Mouse (Mus musculus) layer of hippocampus, postnatal 10 days (tissue): ENCODE measurements around the gene Hells. TPM values are rescaled to one million over a fixed set of nuclear protein-coding genes. Genes with fewer than 3 reads are reported as not detected.

Source experiments
- DNase-seq, 2 experiments: peaks; one replicate each; pipeline ENCODE4 v3.0.0; 2021; ENCODE audit warnings: low spot score in 2 of 2
- long read RNA-seq: library from polyadenylated mRNA; stranded (forward); transcript quantifications from one replicate; pipeline ENCODE4 v2.0.0, GENCODE M21; 2023
- total RNA-seq, 2 experiments: library from RNA; stranded (reverse); gene quantifications; 2 replicates each; pipeline ENCODE4 v1.2.3; 2021

The Hells gene
- 1 to 10 TPM; 4.7 to 7.9 TPM for total RNA-seq
- long read RNA-seq: 0 reads

DNA sequence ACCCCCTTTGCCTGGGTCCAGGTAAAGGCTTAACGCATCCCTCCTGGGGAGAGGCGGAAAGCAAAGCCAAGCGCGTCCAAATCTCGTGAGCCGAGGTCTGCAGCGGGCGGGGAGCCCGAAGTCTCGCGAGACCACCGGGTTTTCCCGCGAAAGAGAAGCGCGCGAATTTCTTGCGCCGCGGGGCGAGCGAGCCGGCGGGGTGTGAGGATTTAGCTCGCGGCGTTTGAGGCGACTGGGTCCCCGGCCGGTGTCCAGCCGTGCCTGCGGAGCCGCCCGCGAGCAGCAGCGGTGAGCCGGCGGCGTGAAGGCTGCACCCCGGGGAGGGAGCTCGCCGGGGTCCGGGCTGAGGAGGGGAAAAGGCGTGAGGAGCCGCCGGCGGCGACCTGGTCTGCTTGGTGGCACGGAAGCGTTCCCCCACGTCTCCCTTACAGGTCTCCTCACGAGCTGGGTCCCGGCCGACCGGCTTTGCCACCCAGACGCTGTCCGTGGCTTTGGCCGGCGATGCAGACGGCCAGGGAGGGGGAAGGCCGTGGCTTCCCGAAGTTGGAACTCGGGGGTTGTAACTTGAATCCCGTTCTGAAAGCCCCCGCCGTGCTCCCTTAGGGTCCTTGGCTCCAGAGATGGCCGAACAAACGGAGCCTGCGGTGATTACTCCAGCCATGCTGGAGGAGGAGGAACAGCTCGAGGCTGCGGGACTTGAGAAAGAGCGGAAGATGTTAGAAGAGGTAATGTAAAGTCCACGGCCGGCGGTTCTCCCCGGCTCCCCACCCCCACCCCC is at the start of gene Hells:
Gene Hells (plus strand): TSS at position 128 of the 778 bp plus-strand sequence.
- DNase-seq: peak; percentile 83 to 88

DNA sequence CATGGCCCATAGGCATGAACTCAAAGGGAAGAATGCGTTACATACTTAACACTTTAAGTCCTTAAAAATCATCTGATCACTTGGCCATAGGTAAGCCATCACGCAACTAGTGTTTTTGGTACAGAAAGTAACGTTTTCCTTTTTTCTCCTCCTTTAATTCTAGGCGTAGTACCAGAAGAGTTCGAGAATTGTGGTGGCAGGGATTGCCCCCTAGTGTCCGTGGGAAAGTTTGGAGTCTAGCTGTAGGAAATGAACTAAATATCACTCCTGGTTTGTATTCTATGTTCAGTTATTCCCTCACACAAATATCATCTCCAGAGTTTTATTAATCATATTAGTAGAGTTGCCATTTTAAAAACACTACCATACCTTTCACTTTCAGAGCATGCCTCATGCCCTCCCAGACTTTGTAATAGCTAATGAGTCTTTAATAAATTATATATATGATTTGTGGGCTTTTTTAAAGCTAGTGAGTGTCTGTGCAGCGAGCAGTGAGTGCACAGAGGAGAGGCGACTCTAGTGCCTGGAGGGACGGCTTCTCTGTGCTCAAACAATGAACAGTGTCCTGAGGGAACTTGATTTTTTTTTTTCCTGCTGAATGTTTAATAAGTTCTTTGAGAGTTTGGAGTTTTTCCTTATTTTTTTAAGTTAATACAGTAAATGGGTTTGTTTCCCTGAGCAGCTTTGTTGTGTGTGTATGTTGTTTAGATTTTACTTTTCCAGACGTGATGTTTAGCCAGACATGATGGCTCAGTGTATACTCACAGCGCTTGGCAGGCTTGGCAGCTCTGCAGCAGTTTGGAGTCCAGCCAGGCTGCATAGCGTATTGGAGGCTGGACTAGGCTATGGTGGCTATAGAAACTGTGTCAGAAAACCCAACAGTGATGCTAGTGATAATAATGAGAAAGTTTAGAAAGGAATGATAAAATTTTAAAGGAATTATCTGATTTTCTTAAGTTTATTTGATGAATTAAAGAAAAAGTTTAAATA is 29.3 kb upstream of the Hells start:
- DNase-seq: peak in 1 of 2 experiments; percentile 16

DNA sequence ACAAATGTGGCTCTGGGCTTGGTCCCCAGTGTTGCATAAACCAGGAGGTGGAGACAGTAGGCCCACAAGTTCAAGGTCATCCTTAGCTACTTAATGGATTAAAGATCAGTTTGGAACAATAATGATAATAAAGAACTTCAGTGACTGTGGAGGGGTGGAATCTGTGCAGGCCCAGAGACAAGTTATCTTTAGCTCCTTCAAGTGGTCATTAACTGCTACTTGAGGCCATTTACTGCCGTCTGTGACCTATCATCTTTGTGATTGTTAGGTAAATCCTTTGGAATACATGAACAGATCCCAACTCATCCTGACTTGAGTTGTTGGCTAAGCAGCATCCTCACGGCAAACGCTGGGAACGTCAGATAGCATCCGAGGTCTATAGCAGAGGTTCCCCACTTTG is 28.2 kb upstream of the Hells start:
- DNase-seq: no peak

DNA sequence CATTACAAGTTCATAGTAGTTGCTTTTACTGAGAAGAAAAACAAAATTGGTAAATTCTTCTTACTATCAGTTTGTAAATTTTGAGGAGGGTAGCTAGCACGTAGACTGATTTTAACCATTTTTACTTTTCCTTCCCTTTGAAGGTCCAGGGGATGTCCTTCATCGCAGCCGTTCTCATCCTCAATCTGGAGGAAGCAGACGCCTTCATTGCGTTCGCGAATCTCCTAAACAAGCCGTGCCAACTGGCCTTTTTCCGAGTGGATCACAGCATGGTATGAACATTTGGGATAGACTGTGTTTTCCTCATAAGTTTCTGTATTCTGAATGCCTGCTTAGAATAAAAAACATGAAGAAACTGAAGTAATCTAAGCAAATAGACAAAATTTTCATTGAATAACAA is 16.9 kb upstream of the Hells start:
- no peak for DNase-seq

DNA sequence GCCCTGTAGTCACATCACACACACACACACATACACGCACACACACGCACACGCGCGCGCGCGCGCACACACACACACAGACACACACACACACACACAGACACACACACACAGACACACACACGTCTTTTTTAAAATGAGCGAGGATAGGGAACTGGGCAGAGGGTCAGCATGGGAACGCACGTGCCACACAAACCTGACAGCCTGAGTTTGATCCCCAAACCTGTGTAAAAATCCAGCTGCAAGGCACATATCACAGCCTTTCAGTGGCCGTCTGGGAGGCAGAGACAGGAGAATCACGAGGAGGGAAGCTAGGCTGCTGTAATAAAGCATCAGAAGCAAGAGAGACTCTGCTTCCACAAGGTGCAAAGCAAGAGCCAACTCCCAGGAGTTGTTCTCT is 15.8 kb upstream of the Hells start:
- no peak for DNase-seq

DNA sequence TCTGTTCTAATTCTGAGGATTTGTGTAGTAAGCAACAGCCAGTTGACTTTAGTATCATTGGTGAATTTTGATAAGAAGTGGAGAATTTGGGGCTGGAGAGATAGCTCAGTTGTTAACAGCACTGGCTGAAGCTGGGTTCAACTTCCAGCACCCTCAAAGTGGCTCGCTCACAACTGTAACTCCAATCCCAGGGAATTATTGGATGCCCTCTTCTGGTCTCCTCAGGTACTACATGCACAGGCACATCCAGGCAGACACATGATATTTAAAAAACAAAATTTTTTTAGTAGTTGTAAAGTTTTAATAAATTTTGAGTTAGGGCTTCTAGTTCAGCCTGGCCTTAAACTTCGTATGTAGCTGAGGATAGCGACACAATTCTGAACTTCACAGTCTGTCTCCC is 15.0 kb upstream of the Hells start:
- peak; percentile 59 to 64 for DNase-seq

DNA sequence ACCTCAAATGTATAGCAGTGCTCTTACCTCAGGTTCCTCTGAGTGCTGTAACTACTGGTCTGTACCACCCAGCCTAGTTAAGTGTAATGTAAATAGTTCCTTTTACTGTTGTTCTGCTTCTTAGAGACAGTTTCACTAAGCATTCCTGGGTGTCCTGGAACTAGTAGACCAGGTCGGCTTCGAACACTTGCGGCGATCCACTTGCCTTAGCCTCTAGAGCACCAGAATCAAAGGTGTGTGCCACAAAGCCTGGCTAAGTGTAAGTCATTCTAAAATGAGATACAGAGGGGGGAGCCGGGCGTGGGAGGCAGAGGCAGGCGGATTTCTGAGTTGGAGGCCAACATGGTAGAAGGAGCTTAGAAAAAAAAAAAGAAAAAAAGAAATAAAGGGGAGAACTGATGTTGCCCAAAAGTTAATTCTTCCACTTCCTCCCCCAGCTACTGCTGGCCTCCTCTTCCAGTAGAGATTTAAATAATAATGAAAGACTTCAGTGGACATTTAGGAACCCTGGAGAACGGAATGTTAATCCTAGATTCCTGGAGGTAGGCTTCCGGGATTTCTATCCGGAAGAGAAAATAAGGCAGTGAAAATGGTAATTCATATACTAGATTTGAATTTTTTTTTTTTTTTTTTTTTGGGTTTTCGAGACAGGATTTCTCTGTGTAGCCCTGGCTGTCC is 2.1 kb upstream of the Hells start:
- no peak for DNase-seq

DNA sequence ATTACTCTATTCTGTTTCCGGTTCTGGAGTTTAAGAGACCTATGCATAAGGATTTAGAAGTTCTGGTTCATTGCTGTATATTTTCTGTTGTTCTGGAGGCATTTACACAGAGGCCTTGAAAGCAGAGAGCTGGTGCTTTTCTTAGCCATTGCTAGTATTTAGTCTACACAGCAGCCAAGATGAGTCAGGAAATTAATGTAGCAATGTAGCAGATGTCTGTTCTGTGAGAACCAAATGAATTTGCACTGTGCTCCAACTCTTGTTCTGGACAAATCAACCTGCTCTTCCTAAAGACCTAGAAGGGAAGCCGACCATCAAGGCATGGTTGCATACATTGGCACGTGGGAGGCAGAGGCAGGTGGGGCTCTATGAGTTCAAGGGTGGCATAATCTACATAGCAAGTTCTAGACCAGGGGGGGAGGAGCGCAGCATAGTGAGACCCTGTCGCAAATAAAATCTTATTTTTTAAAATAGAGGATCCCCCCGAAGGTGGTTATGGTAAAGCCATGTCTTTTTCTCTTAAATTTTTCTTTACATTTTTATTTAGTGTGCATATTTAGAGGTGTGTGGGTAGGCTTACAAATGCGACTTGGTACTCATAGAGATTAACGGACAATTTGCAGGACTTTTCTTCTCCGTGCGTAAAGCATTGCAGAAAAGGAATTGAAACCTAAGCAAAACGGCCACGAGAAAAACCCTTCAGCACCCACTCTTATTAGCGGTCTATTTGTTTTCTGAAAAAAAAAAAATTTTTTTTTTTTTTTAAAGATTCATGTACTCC is 1.1 kb upstream of the Hells start:
- no peak for DNase-seq

DNA sequence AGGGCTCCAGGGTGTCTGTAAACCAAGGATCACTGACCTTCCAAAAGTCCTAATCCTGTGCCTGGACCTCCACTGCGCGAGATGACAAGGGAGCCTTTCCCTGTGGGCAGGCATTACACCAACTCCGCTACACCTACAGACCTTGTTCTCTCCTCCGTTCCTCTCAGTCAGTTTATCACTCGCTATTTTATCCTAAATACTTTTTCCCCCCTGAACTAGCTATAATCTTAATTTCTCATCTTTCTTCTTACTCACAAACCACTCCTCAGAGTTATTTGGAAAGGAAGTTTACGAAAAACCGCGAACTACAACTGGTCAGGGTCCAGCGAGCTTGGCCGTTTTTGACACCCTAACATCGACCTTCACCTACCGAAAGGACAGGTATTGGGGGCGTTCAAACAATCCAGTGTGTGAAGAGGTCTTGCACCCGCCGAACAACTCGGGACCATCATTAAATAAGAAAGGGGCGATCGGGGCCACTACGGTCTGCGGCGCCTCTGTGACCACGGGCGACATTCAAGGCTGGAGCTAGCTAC is 395 bp upstream of the Hells start:
- no peak for DNase-seq

DNA sequence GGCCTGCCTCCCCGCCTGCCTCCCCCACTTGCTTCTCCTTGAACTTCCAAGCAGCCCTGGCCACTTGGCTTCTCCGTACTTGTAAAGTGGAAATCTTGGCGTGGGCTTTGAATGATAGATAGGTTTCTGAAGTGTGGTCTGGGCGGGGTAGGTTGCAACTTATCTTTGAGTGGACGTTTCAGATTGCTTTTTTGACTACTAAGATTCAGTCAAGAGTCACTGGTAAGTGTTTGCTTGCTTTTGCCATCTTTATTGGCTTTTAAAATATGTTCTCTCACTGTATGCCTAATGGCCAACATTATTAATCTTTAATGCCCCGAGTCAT is 813 bp downstream of the Hells start:
- DNase-seq: no peak

DNA sequence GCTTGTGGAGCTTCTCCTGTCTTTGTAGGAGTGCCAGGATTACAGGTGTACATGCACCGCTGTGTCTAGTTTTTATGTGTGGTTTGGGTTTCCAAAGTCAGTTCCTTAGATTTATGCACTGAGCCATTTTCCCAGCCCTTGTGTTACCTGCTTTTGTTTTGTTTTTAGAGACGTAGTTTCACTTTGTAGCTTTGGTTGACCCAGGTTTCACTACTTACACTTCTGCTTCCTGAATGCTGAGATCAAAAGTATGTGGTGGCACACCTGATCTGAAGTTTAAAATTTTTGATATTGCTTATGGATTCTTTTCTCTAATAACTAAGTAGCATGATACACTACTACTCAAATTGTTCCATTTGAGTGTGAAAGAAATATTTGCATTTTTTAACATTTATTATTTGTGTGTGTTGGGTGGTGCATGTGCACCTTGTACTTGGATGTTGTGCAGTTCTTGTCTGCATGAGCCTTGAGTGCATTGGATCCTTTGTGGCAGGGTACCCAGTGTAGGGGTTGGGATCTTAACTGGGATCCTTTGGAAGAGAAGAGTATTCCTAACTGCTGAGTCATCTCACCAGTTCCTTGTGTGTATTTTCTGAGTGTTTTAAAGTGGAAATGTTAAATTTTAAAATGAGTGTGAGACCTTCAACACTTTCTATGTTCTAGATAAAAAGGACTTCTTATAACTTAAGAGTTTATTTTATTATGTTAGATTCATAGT is 14.0 kb downstream of the Hells start:
- DNase-seq: no peak

DNA sequence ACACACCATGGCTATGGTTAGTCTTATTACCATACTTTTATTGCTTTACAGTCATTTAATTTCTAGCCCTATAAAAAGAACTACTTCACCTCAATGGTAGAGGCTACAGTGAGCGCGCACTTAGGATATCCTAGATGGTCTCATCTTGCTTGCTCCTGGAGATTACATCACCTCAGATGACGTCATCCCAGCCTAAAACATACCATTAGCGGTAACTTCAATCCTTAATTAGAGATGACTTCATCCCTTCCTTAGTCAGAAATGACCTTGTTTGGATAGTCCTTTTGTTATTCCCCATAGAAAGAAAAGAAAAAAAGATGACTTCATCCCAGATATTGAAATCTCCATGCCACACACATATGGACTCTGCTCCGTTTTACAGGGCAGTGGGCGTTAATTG is 40.0 kb downstream of the Hells start:
- no peak for DNase-seq

DNA sequence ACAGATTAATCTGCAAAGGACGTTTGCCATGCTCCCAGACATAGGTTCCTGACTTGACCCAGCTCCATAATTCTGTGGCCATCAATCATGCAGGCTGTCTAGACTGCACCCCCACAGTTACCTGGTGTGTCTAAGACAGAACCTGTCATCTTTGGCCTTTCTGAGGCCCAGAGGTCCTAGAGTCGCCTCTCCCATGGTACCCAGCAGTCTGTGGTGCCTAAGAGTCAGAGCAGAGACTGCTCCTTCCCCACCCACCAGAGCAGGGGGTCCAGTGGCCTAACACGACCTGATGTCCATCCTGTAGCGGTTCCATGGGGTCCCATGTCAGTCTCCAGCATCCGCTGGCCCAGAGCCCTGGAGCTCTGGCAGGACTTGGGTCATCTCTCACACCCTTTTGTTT is 41.9 kb downstream of the Hells start:
- DNase-seq: no peak

DNA sequence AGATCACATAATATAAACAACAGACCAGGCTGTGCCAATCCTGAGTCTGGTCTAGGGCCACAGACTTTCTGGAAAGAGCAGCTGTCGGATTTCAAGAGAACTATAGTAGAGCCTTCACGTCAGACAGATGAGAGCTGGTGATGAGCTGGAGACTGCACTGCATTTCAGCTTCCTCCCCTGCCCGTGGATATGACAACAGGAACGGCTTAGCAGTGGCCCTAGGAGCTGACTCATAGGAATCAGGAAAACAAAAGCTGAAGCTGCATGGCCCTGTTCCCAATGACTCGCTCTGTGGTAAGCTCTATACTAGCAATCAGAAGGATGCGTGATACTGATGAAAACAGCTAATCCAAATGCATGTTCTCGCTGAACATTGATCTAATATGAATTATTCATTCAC is 43.0 kb downstream of the Hells start:
- no peak for DNase-seq

DNA sequence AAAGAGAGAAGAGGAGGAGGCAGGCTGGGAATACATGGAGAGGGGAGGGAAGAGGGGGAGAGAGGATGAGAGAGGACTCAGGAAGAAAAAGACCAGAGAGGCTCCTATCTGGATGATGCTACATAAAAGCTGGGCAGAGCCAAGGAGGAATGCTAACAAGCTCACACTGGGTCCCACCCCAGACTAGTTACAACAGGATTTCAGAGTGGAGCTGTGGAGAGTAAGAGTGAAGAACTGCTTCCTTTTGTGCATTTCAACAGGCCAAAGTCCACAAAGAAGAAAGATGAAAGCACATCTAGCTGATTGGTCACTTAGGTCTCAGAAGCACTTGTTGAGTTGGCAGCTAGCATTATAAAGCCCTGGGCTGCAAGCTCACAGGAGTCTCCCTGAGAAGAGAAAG is 45.6 kb downstream of the Hells start:
- no peak for DNase-seq

DNA sequence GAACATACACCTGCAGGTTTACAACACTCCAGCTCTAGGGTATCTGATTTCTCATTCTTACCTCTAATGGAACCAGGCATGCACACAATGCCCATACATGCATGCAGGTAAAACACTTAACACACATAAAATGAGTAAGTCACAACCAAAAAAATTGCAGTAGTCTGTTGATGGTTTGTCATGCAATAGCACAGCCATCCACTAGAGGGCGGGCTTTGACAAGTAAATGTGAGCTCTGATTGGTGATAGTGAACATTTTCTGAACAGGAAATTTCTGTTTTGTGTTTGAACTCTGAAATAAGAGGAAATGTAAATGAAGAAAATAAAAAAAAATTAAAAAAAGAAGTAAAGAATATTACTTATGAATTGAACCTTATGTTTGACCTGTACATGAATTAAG is 51.3 kb downstream of the Hells start:
- peak; percentile 83 to 86 for DNase-seq

DNA sequence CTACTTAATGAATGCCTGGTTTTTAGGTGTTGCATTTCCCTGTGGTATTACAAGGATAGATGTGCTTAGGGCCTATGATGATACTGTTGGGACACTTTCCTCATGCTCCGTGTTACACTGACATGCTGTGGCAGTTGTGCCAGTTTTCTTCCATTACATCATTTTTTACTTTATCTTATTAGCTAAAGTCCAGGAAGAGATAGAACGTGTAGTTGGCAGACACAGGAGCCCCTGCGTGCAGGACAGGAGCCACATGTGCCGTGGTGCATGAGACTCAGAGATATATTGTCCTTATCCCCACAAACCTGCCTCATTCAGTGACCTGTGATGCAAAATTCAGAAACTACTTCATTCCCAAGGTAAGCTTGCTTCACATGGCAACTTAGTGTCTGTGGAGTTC is 67.5 kb downstream of the Hells start:
- no peak for DNase-seq

DNA sequence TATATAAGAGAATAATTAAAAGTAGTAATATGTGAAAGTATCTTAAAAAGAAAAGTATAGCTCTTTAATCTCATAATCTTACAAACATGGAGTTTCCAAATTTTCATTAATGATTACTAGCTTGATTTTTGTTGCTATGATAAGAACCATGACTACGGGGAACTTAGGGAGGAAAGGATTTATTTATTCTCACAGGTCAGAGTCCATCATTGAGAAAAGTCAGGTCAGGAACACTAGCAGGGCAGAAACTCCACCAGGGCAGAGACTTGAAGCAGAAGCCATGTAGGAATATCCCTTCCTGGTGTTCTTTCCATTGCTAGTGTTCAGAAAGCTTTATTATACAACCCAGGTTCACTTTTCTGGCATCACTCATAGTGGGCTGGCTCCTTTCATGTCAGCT is 68.0 kb downstream of the Hells start:
- DNase-seq: no peak

DNA sequence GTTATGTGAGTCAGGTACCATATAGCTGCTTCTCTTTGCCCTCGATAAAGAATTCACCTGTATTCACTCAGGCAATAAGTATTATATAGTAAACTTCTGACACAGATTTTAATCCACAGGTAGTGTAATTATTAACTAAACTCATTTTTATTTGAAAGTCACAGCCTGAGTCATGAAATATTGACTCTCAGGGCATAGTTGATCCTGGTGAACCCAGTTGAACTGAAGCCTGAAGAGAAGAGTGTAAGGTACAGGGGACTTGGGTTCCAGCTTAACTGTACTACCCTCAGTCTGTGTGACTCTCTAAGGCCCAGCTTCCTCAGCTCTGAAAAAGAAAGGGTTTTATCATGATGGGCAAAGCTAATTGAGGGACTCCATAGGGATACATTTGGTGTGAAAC is 74.4 kb downstream of the Hells start:
- no peak for DNase-seq

DNA sequence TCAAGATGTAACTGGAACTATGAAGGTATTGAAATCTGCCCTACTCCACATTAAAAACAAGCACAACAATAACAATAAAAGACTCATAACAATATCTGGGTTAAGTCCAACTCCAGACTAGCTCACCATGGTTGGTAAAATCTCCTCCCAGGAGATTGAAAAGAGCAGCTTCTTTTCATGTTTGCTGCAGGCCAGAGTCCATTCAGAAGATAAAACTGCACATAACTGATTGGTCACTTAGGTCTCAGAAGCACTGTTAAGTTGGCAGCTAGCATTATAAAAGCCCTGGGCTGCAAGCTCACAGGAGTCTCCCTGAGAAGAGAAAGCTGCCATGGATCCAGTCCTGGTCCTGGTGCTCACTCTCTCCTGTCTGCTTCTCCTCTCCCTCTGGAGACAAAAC is 76.0 kb downstream of the Hells start, which contains the start of gene Cyp2c55:
Gene Cyp2c55 (plus strand): TSS at position 305 of the 400 bp plus-strand sequence.
- DNase-seq: no peak
